Mouse (Mus musculus) kidney, embryonic 16.5 days (tissue): ENCODE measurements around the gene Wdr54. TPM values are rescaled to one million over a fixed set of nuclear protein-coding genes. Genes with fewer than 3 reads are reported as not detected.
"Not testable (repeated sequence)": the region's sequence is repeated elsewhere in the genome, so short reads cannot be mapped to it uniquely, and the experiment has no call there.

Source experiments
- ATAC-seq: fragments of 200-750 bp; cut with Nextera tagmentation; 2 replicates; pipeline ENCODE4 v1.8.0; 2017; ENCODE audit warnings: moderate TSS enrichment; ENCODE audit not compliant: low FRiP score, low TSS enrichment
- H3K27ac ChIP-seq: fragments of 300-500 bp; sonication (generic); 2 replicates; pipeline ENCODE4 v1.5.1; 2014; ENCODE audit warnings: low read length
- H3K27me3 ChIP-seq: fragments of 300-500 bp; sonication (generic); 2 replicates; pipeline ENCODE4 v1.6.1; 2014; ENCODE audit warnings: low read length, control low read depth, mixed read lengths; ENCODE audit not compliant: insufficient read depth
- H3K36me3 ChIP-seq: fragments of 300-500 bp; sonication (generic); 2 replicates; pipeline ENCODE4 v1.6.1; 2014; ENCODE audit warnings: low read length, control low read depth, mixed read lengths; ENCODE audit not compliant: insufficient read depth
- H3K4me1 ChIP-seq: fragments of 300-500 bp; sonication (generic); 2 replicates; pipeline ENCODE4 v1.6.1; 2014; ENCODE audit warnings: low read length, control low read depth, mixed read lengths; ENCODE audit not compliant: insufficient read depth
- H3K4me2 ChIP-seq: fragments of 300-500 bp; sonication (generic); replicated peaks from 2 replicates; pipeline ENCODE4 v1.6.1; 2014; ENCODE audit warnings: low read depth, low read length
- H3K4me3 ChIP-seq: fragments of 300-500 bp; sonication (generic); 2 replicates; pipeline ENCODE4 v1.5.1; 2014; ENCODE audit warnings: mild to moderate bottlenecking, low read length
- H3K9ac ChIP-seq: fragments of 300-500 bp; sonication (generic); replicated peaks from 2 replicates; pipeline ENCODE4 v1.6.1; 2014; ENCODE audit warnings: low read length
- H3K9me3 ChIP-seq: fragments of 300-500 bp; sonication (generic); 2 replicates; pipeline ENCODE4 v1.6.1; 2016; ENCODE audit warnings: low read length, control low read depth
- WGBS: fragments of 180-500 bp; shearing (Covaris S2); extraction: QIAGEN DNeasy Blood & Tissue Kit; methylation state at CpG from one replicate; pipeline ENCODE4 v1.1.7; 2014; 5-methylcytosine and 5-hydroxymethylcytosine counted together
- polyA plus RNA-seq: library from polyadenylated mRNA; unstranded; fragments of >200 nt; fragmentation: Nextera tagmentation; extraction: Ambion mirVana; gene quantifications from 2 replicates; pipeline ENCODE4 v1.2.1, GENCODE M21; 2015

The Wdr54 gene
- polyA plus RNA-seq, 1 experiment from 2014 or later, result 8.0 TPM

DNA sequence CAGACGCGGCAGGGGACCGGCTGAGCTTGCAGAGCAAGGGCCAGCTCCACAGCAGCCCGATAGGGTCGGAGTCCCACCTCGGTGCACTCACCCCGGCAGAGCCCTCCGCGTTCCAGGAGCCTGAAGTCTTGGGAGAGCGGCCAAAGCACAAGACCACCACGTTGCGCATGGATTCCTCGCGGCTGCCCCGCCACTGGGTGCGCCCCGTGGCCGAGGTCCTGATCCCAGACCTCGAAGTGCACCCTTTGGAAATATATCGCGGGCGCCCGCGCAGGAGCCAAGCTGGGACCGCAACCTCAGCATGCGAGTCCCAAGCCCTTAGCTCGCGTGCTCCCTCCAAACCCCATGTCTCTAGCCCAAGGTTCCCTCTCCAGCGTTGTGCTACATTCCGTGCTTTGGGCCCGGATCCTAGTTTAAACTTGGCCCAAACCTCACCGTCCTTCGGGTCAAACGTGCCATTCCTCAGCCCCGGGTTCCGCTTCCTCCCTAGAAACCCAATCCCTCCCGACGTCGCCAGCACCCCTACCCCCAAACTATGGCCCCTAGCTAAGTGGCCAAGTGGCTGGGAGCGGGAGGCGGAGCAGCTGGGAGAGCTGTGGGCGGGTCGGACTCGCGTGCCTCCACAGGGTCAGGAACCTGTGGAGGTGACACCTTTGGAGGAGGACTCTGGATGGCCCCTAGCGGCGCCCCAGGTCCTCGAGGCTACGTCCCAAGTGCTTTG lies 5.9 kb upstream of the Wdr54 start:
- H3K9me3 ChIP-seq, result no peaks in the 10 kb centered on the region

DNA sequence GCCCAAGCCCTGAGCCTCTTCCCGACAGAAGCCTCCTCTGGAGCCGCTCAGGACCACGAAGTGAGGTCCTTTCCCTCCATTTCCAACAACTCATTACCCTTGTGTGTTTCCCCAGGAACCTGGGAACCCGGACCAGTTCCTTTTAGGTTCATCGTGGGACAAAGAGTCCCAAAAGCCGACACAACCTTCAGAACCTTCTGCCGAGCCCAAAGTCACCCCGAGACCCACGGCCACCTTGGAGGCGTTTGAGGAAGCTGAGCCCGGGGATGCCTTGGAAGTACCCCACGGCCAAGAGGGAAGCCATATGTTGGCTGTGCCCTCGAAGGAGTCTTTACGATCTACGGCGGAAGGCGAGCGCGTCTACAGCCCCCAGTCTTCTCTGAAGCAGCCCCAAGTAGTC lies 5.2 kb upstream of the Wdr54 start:
- Histone ChIP-seq H3K9ac (peak overlapping the region; percentile 53), H3K4me3 (peak overlapping the region; percentile 48), H3K9me3 (no peaks in the 10 kb centered on the region), H3K4me2 (peak overlapping the region; percentile 85), H3K4me1 (peaks cover 23% of the 10 kb centered on the region), H3K36me3 (no peaks in the 10 kb centered on the region), H3K27ac (no peak overlapping the region), H3K27me3 (peaks cover 24% of the 10 kb centered on the region)
- WGBS, result 7% methylated on average over 19 of the region's 19 CpGs
- no peak for ATAC-seq

More for the DNA sequence above, 5.9 kb upstream of the Wdr54 start:
- no peak overlapping the region for H3K27ac ChIP-seq
- H3K9ac ChIP-seq, result peak overlapping the region; percentile 53
- peaks cover 24% of the 10 kb centered on the region for H3K27me3 ChIP-seq
- under 1% methylated on average over 49 of the region's 49 CpGs for WGBS
- H3K4me2 ChIP-seq, result peak overlapping the region; percentile 85
- H3K36me3 ChIP-seq, result no peaks in the 10 kb centered on the region
- H3K4me1 ChIP-seq, result peaks cover 26% of the 10 kb centered on the region
- peak overlapping the region; percentile 48 for H3K4me3 ChIP-seq
- ATAC-seq, result peak; percentile 42; the same call in 1 of the 2 replicates

GRCm38 (mm10) chr6:83159456-83159855 lies 3.3 kb upstream of the Wdr54 start:
- WGBS, result 31% methylated on average over 3 of the region's 3 CpGs
- not testable (repeated sequence) for H3K9me3 ChIP-seq, H3K4me2 ChIP-seq, H3K9ac ChIP-seq, H3K36me3 ChIP-seq, H3K27ac ChIP-seq, H3K4me3 ChIP-seq, ATAC-seq
- Histone ChIP-seq H3K4me1 (peaks cover 31% of the 10 kb centered on the region), H3K27me3 (peaks cover 24% of the 10 kb centered on the region)

GRCm38 (mm10) chr6:83155552-83156238 lies 502 bp downstream of the Wdr54 start:
- Histone ChIP-seq H3K4me1 (peaks cover 16% of the 10 kb centered on the region), H3K9ac (peak overlapping the region; percentile 58), H3K27ac (no peak overlapping the region), H3K9me3 (no peaks in the 10 kb centered on the region), H3K4me2 (peak overlapping the region; percentile 92), H3K27me3 (peaks cover 5% of the 10 kb centered on the region), H3K4me3 (peak overlapping the region; percentile 62), H3K36me3 (peaks cover 14% of the 10 kb centered on the region; the same call in 1 of the 2 replicates)
- 7% methylated on average over 23 of the region's 23 CpGs for WGBS
- peak; percentile 1 for ATAC-seq

GRCm38 (mm10) chr6:83153485-83153884 lies 2.7 kb downstream of the Wdr54 start:
- WGBS, result 69% methylated on average over 5 of the region's 5 CpGs
- no peak for ATAC-seq
- Histone ChIP-seq H3K27ac (no peak overlapping the region), H3K36me3 (peaks cover 30% of the 10 kb centered on the region), H3K4me3 (no peak overlapping the region), H3K9ac (no peak overlapping the region), H3K9me3 (no peaks in the 10 kb centered on the region), H3K4me1 (peaks cover 16% of the 10 kb centered on the region), H3K27me3 (no peaks in the 10 kb centered on the region; the same call in 1 of the 2 replicates), H3K4me2 (no peak overlapping the region)

DNA sequence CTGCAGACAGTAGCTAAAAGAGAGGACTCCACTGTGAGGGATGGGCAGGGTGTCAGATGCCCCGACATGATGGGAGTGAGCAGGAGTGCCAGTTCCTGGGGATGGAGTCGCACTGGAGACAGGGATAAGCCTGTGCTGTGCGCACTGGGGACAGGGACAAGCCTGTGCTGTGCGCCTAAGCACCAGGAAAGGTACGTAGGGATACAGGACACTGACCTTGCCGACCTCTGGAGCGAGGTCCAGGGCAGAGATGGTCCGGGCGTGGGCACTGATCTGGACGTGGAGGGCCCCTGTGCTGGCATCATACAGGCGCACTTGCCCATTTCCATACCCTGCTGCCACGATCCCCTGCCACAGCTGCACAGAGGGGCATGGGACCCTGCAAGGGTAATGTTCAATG lies 3.2 kb downstream of the Wdr54 start:
- H3K36me3 ChIP-seq, result peaks cover 31% of the 10 kb centered on the region
- H3K4me3 ChIP-seq, result no peak overlapping the region
- no peaks in the 10 kb centered on the region; the same call in 1 of the 2 replicates for H3K27me3 ChIP-seq
- H3K9ac ChIP-seq, result no peak overlapping the region
- no peak overlapping the region for H3K4me2 ChIP-seq
- H3K9me3 ChIP-seq, result no peaks in the 10 kb centered on the region
- WGBS, result 86% methylated on average over 12 of the region's 12 CpGs
- no peak for ATAC-seq
- H3K4me1 ChIP-seq, result peaks cover 16% of the 10 kb centered on the region
- H3K27ac ChIP-seq, result no peak overlapping the region

DNA sequence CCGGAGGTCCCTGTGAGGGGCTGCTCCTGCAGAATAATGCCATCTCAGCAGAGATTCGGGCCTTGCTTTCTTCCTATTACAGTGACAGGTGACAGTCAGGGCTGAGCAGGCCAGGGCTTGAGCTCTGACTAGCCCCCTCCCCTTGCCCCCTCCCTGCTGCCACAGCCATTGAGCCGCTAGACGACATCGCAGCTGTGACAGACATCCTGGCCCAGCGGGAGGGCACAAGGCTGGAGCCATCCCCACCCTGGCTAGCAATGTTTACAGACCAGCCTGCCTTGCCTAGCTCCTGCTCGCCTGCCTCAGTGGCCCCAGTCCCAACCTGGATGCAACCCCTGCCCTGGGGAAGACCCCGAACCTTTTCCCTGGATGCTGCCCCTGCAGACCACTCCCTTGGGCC lies 4.5 kb downstream of the Wdr54 start:
- no peak overlapping the region for H3K9ac ChIP-seq
- H3K9me3 ChIP-seq, result no peaks in the 10 kb centered on the region
- peaks cover 42% of the 10 kb centered on the region for H3K36me3 ChIP-seq
- H3K4me3 ChIP-seq, result no peak overlapping the region
- H3K27ac ChIP-seq, result no peak overlapping the region
- 45% methylated on average over 8 of the region's 8 CpGs for WGBS
- H3K4me2 ChIP-seq, result no peak overlapping the region
- peaks cover 22% of the 10 kb centered on the region for H3K4me1 ChIP-seq
- H3K27me3 ChIP-seq, result no peaks in the 10 kb centered on the region; the same call in 1 of the 2 replicates
- no peak for ATAC-seq

DNA sequence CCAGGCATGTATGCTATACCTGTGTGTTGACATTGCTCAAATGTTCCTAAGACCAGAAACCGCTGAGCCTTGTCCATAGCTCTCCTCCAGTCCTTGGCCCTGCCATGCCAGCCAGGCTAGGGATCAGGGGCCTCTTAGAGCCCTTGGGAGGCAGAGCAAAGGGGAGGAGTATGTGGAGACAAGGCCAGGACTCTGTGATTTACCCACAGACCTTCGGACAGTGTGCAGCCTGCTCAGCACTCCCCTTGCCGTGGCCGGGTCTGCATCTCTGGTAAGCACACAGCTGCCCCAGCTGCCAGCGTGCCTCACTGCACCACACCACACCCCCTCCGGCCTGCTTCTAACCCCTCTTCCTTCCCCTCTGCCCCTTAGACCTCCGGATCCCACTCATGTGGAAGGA lies 8.9 kb downstream of the Wdr54 start:
- no peaks in the 10 kb centered on the region for H3K27me3 ChIP-seq
- ATAC-seq, result 0 out of 2 replicates have a peak, but pooled peaks have one; percentile 20
- no peak overlapping the region for H3K4me3 ChIP-seq
- H3K9me3 ChIP-seq, result no peaks in the 10 kb centered on the region
- H3K9ac ChIP-seq, result no peak overlapping the region; the same call in 1 of the 2 replicates
- peaks cover 41% of the 10 kb centered on the region for H3K36me3 ChIP-seq
- H3K27ac ChIP-seq, result no peak overlapping the region
- peaks cover 9% of the 10 kb centered on the region for H3K4me1 ChIP-seq
- no peak overlapping the region for H3K4me2 ChIP-seq
- WGBS, result 44% methylated on average over 7 of the region's 7 CpGs

- WGBS, result 56% methylated on average over 8 of the region's 9 CpGs
- Histone ChIP-seq H3K9ac (no peak overlapping the region), H3K27me3 (no peaks in the 10 kb centered on the region), H3K4me1 (peaks cover 17% of the 10 kb centered on the region), H3K4me2 (no peak overlapping the region), H3K36me3 (peaks cover 28% of the 10 kb centered on the region), H3K9me3 (no peaks in the 10 kb centered on the region), H3K27ac (no peak overlapping the region; the same call in 1 of the 2 replicates), H3K4me3 (no peak overlapping the region)
- ATAC-seq, result no peak
These were observed 10.4 kb downstream of the Wdr54 start for GRCm38 (mm10) chr6:83145805-83146204.

DNA sequence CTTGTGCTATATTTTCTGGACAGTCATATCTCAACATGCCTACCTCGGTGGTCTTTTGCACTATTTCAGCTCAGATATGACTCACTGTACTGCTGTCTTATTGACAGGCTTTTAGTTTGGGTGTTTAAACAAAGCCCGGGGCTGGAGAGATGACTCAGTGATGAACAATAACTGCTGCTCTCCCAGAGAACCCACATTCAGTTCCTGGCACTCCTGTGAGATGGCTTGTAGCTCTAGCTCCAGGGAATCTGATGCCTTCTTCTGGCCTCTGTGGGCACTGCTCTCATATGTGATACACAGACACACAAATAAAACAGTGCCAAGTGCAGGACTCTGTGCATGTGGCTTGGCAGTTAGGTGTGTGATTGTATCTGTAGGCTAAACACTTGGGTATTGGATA lies 11.0 kb downstream of the Wdr54 start:
- Histone ChIP-seq H3K4me1 (peaks cover 17% of the 10 kb centered on the region), H3K4me2 (no peak overlapping the region), H3K36me3 (peaks cover 28% of the 10 kb centered on the region), H3K27me3 (no peaks in the 10 kb centered on the region), H3K9me3 (no peaks in the 10 kb centered on the region), H3K4me3 (no peak overlapping the region), H3K9ac (no peak overlapping the region), H3K27ac (no peak overlapping the region)
- 71% methylated on average over 2 of the region's 2 CpGs for WGBS
- ATAC-seq, result no peak
